Mouse (Mus musculus) thymus, postnatal 14 days (tissue): Measurements from ENCODE around the gene Rgs9.
"Not testable (repeated sequence)": the region's sequence is repeated elsewhere in the genome, so short reads cannot be mapped to it uniquely, and the experiment has no call there.

Experiments used
- DNase-seq: peaks from one replicate; pipeline ENCODE4 v3.0.0; 2021

The Rgs9 gene

DNA sequence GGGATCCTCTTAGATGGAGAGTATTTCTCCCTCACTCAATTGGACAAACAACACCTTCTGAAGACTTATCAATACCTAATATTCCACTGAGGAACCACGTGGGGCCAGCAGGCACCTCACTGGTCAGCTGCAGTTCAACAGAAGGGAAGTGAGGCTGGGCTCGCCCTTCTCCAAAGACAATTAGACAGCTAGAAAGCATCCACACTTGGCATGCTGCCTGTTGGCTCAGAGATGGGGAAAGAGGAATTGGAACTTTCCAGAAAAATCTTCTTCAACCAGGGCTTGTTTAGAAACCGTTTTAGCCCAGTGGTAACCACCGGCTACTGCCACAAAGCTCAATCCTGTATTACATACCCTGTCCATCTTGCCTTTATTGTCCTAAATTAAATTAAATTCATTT, 4.4 kb upstream of the Rgs9 start:
- DNase-seq, result no peak

DNA sequence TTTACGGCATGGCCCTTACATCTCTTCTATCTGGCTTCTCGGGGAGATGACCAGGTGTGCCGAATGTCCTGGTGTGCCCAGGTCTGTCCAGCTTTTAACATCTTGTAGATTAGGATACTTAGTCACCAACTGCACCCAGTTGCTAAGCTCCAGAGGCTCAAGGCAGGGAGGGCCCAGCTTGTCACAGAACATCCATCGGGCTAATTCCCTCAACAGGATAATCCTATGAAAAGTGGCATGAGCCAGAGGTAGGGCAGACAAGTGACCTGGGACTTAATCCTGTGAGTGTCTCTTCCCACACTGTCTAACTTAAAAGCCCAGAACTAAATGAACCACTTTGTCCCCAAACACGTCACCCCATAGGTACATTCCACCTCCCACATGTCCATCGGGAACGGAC, 898 bp downstream of the Rgs9 start:
- no peak for DNase-seq

DNA sequence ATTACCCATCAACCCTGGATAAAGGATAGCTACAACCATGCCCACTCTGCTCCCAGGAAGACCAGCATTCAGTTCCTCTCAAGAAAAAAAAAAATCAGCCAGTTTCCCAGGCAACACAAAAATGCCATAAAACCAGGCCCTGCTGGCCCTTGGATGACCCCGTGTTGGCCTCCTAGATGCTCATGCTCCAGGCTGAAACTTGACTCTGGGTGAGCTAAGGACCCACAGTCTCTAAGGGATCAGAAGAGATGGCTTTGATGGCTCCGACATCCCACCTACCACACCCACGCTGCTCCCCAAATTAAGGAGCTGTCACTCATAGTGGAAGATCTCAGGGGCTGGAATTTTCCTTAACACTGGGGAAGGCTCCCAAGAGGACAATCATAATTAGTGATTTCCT, 5.9 kb downstream of the Rgs9 start:
- DNase-seq, result no peak

DNA sequence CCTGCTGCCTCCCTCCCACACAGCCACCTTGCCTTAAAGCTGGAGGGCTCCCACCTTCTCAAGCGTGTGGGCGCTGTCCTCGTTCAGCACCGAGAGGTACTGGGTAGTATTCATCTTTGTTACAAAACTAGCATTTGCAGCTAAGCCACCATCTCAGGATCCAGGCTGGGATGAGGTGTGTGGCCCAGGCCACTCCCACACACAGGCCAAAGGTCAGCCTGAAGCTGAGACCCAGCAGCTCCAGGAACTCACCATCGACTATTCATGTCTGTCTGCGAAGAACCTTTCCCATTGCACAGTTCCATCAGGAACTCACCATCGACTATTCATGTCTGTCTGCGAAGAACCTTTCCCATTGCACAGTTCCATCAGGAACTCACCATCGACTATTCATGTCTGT, 8.6 kb downstream of the Rgs9 start:
- not testable (repeated sequence) for DNase-seq

DNA sequence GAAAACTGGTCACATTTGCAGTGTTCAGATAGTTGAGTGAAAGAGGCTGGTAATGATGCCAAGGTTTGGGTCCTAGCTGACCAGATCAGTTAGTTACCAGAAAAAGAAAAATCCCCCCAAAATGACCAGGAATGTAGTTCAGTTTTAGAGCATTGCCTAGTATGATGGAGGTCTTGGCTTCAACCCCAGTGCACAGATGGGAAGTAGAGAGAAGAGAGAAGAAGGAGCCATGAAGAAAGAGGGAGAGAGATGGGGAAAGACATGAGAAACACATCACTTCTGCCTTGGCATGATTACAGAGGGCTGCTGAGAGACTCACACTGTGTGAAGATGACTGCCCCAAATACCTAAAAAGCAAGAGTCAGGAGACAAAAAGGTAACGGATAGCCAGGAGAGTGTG, 13.1 kb downstream of the Rgs9 start:
- DNase-seq, result no peak

DNA sequence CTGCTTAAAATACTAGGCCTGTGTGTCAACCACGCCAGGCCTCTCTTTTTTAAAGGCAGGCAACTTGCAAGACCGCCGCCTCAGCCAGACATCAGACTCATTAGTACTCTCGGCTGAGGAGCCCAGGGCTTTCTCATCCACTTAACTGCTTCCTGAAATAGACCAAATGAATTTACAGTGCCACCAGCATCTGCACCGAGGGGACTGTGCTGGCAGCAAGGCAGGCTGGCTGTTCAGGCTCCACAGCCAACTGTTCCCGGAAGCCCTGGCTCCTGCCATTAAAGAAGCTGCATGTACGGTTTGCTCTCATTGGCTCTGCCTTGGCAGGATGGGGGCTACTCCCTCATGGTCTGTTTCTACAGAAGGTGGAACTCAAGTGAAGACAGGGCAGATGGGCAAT, 19.7 kb downstream of the Rgs9 start:
- no peak for DNase-seq

DNA sequence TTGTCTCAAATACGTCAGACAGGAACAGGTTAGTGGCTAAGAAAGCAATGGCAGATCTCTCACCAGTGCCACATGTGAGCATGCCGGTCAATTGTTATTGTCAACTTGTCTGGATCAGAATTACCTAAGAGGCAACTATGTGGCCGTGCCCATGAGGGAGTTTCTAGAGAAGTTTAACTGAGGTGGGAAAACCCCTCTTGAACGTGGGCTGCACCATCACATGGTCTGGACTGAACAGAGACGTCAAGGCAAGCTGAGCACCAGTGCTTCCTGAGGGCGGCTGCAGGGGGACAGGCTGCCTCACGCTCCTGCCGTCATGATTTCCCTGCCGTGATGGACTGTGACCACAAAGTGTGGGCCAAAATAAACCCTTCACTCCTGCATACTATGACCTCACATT, 26.5 kb downstream of the Rgs9 start:
- no peak for DNase-seq

DNA sequence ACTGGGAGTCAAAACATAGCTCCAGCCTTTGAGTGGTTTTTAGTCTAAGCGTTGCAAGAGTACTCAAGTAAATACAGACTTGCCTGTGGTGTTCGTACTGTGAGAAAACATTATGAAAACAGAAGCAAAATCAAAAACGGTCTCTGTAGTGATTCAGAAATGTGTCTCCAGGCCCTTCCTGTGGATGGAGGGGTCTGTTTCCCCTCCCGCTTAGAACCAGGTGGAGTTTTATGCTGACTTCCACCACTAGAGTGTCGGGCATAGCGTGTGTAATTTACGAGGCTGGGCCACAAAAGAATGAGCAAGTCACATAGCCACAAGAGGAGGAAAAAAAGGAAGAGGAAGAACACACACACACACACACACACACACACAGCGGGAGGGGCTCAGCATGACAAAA, 27.6 kb downstream of the Rgs9 start:
- DNase-seq, result no peak

DNA sequence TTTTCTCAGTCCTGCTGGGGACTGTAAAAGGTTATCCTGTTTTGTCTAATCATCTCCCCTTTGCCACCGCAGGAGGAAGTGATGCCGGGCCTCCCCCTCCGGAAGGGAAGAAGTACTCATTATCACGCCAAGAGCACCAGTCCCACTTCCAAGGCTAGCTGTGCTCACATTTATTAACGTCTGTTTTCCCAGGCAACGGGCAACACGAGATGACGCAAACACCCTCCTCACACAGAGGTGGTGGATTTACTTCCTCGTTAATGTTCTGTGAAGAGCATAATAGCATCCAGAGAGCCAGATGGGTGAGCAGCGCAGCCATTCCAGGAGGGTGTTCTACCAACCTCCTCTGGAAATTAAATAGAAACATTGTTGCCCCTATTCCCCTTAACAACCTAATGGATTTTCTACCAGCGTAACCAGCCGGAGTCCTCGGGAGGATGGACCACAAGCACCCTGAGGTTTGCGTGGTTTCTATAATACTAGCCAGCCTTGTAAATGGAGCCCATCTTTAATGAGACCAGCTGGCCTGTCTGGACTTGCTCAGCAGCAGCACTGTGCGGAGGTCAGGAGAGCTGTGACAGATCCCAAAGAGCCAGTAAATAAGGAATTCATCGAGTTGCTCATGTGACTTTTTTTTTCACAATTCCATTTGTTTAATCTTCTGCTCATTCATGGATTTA, 28.1 kb downstream of the Rgs9 start:
- no peak for DNase-seq

DNA sequence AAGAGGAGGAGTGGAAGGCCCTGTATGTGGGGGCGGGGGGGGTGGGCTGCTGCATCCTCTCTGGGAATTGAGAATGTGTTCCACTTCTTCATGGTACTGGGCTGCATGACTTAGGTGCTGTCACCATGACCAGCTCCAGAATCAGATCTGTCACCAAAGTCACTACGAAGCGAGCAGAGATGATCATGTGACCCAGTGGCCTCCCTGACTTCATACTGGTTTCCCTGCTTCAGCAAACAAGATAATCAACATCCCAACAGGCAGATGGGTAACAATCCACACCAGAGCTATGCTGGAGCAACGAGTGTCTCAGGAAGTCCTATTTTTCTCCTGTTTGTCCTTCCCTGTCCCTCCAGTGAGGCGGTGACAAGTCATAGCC, 28.7 kb downstream of the Rgs9 start:
- no peak for DNase-seq

DNA sequence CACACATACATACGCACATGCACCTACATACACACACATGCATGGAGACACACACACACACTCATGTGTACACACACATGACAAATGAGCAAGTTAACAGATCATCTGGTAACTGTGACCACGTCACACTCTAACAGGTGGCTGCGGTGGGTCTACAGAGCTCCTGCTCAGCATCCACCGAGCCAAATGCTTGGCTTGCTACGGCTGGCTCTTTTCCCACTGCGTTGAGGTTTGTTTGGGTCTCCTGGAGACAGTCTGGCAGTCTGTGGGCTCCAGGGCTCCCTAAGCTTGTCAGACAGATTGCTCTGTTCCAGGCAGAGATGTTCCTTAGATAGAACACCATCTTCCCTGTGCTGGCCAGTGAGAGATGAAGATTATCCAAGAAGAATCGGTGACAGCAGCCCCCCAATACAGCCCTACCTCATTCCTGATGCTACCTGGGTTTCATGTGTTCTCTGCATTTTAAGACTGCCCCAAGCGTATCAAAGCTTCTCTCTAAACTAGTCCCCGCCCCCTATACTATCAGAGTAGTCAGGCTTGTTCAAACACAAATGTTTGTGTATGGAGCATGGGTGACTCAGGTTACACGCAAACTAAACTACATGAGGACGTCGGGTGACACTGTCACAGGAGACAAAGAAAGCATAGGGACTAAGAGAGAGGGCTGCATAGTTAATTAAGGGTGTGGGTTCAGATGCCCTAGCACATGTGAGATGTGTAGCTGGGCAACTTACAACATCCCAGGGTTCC, 31.6 kb downstream of the Rgs9 start:
- no peak for DNase-seq

DNA sequence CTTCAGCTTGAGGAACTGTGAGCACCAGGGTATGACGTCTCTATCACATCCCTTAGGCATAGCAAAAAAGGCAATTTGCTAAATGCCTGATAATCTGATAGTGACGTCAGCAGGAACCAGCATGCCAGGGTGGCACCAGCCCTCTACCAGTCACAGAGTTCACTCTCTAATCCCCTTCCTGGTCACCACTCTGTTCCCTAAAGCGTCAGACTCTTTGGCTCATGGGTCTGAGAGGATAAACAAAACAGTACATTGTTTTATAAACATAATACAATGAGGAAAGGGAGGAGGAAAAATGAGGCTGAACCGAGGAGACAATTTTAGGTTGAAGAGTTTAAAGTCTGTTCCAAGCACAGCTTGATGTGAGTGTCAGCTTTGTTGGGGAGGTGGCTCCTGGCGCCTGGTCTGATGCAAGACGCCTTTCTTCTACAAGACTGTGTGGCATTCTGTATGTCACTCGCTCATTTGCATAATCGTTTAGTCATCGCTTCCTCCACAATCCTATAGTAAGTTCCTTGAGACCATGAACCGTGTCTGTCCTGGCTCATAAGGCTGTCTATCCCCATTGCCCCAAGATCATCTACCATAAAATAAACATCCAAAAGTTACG, 33.7 kb downstream of the Rgs9 start:
- no peak for DNase-seq

DNA sequence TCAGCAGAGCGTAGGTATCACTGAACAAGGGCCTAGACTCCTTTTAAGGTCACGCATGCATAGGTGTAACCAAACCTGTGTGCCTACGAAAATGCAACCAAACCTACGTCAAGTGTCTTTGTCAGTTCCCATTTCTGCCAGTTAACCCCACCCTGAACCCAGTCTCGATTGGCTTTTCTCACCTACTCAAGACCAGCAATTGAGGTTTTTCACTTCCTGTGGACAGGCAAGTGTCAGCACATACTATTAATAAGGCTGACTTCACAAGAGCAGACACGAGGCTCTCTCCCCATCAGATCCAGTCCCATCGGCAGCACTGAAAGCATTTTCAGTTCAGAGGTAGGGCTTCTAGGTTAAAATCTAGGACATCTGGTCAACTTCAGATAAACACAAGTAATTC, 37.4 kb downstream of the Rgs9 start:
- DNase-seq, result no peak

DNA sequence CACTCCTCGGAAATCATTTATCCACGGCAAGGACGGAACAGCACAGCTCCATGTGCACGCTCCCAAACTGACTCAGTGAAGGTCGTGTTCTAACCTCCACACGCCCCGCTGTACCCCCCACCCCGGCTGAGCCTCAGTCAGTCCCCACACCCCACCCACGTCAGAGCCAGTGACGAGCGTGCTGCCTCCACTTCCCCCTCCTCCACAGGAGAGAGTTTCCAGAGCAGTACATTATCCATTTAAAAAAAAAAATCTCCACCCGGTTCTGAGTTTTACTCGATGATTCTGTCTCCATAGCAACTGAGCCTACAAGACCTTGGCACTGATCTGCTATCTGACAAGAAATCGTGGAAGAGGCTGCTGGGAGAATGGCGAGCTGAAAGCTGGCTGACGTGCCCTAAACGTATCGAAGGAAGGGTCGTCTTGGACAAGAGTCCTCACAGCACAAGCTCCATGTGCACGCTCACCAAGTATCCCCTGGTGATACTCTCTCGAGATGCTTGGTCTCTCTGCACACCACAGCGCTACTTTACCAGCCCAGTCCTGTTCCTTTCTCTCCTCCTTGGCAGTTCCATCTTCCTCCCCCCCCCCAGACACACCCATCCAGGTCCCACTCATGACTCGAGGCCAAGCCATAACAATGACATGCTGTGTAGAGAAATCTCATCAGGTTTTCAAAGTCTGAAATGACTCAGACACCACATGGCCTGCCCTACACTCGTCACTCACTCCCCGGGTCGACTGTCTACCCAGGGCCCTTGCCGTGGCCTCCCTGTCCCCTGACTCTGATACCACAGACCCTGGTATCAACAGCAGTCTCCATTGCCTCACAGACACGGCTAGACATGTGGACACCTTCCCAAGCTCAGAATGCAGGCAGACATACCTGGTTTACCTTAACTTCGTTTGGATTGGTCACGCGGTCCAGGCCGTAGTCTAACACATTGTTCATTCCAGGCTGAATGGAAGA, 38.7 kb downstream of the Rgs9 start:
- DNase-seq, result no peak

DNA sequence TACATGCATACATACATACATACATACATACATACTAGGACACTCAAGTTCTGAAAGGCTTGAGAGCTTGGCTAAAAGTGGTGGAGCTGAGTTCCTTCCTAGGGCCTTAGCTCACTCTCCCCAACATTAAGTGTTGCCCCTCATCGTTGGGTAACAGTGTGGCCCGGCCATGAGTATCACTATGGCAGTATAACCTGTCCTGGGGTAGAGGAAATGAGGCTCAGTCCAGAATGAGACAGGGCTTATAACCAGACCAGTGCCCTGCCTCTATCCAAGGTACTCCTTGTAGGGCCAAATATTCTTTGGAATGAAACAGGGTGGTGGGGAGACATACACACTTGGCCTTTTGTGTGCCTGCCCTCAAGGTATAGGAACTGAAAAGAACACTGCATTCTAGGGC, 40.1 kb downstream of the Rgs9 start:
- peak; percentile 10 for DNase-seq

DNA sequence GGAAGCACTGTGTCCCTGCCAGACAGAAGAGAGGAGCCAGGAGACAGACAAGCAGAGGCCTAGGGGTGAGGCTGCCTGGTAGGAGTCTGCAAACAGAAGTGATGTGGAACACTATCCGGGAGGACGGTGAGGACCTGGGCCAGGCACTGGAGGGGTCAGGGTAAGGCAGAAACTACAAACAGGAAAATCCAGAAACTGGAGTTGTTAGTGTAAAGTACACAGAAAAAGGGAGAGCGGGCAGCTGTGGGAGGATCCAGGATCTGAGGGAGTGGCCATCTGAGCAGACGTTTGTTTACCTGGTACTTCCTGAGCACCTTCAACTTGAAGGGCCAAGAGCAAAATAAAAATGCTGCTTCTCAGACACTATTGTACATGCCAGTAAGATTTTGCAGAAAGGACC, 42.9 kb downstream of the Rgs9 start:
- no peak for DNase-seq

DNA sequence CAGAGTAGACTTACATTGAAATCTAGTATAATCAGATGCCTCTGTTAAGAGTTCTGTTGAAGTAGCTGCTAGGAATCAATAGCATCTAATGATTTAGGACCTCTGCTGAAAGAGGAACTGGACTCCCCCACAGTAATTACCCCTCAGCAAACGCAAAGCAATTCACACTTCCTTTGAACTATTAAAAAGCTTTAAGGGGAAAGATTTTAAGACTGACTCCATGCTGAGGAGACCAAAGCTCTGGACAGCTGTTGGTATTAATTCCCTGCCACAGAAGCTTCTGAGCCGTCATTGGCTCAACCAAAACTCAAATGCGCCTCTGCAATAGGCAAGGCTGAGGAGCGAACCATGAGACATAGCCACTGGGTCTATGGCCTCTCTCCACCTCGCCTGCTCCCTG, 45.4 kb downstream of the Rgs9 start:
- DNase-seq, result no peak

DNA sequence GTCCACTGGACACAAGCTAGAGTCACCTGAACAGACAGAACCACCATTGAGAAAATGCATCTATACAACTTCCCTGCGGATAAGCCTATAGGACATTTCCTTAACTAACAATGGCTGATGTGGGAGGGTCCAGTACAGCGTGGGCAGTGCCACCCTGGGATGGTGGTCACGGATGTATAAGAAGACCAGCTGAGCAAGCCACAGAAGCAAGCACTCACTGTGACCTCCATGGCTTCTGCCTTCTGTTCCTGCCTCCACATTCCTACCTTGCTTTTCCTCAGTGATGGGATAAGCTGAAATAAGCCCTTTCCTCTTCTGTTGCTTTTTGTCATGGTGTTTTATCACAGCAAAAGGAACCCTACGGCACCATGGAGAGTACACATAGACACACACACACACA, 47.4 kb downstream of the Rgs9 start:
- DNase-seq, result no peak

DNA sequence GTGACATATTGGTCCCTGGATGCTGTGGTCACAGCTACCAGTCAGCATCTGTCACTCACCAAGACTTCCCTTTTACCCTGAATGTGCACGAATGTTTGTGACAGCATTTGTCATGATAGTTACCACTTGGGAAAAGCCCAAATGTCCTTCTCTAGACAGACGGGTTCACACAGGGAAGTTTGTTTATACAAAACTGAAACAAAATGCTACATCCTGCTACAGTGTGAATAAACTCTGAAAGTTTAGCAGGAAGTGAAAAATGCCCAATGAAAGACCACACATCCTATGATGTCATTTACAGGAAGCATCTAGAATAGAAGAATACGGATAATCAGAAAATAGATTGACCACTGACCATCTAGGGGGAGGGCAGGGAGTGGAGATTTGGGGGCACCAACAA, 51.0 kb downstream of the Rgs9 start:
- no peak for DNase-seq

DNA sequence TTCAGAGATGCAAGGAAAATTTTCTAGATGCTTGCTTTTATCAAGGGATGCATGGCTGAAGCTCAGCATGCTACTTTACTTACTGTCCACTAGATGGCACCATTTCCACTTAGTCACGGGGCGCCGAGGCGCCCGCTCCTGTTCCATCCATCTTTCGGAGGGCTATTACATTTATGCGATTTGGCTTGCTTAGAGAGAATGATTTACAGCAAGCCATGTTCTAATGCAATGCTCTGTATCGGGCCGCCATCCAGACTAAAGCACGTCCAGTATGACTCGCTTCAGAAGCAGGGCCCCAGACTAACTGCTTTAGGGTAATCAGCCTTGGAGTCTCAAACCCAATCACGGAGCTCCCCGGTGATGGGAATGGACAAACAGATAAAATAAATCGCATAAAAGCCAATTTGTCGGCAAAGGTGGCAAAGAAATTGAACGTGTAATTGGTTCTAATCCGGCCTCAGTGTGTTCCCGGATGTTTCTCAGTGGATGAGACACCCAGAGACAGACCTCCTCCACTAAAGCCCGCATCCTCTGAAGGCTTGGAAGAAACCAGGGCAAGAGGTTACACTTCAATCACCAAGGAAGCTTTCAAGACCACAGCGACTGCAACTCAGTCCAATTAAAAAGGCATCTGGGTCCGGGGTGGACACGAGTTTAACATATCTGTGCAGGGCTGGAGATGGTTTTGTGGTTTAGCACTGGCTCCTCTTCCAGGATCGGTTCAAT, 53.1 kb downstream of the Rgs9 start:
- peak; percentile 23 for DNase-seq

DNA sequence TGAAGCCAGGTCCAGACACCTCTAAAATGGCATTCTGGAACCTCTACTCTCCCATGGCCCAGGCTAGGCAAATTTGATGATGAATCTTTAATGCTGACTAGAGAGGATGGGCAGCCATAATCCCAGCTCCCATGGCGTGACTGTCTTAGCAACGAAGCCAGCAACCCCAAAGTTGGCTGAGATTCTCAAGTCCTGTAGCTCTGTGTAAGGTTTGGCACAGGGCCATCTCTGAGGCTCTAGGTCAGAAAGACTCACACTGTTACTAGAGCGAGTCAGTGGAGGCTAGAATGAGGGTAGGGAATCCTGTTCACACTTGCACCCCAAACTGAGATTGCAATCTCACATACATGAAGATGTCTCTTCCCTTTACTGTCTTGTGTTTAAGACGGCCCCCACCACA, 57.8 kb downstream of the Rgs9 start:
- DNase-seq, result no peak

DNA sequence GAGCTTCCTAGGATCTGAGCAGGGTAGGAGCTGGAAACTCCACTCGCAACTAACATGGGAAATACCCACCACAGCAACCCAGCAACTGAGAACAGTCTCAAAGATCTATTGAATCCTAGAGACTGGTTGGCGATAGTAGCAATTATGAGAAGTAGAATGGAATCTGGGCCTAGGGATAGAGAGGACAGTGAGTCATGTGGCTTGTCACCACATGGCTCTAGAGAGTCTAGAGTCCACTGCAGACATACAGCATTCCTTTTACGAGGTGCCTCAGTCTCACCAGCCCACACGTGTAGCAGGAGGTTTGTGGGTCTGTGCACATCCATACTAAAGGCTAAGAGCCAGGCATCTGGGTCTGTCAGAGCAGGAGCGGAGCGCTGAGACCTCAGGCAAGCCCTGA, 59.3 kb downstream of the Rgs9 start:
- no peak for DNase-seq

DNA sequence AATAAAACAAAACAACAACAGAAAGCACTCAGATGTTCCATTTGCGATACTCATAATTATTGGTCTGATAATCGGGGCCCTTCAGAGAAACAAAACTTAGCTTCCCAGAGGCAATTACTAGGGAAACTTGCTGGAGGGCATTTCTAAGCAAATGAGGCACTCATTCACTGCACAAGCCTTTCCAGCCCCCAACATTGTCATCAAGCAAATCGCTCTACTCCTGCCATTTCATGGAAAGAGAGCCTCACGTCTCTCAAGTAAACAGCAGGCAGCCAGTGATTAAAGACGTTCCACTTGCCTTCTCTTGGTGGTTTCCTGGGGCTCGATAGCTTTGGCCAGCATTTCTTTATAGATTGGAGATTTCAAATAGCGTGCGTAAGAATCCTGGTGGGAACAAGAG, 60.1 kb downstream of the Rgs9 start:
- no peak for DNase-seq
